8 mouse cellular contexts compared by ENCODE assay signal in the genomic region with DNA sequence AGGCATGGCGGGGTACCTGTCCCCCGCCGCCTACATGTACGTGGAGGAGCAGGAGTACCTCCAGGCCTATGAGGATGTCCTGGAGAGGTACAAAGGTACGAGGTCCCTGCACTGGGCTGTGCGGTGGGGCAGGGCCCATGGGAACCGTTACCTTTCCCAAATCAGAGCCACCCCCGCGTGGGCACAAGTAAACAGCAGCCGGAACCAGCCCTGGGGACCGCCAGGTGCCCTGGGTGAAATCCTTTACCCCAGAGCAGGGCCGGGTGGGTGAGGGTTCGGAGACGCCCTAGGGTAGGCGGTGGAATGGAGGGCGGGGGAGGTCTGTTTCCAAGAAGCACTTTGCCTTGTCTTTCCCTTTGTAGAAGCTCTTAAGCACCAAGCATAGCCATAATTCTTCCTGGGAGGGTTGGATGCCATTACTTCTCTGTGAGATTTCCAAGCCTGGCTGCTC.
DNase-seq lines count a peak whose midpoint lies in the region; ATAC-seq and TF ChIP-seq lines count a peak whose summit lies in the region.

No protein-coding gene starts in this region.

- TF ChIP-seq CTCF in kidney, postnatal 0 days (IDR thresholded peaks at IDR 0.05; ENCODE audit: low read depth): no peak
- TF ChIP-seq CTCF in Patski (IDR thresholded peaks at IDR 0.05): no peak

- peak overlapping the region; percentile 72 for H3K27ac ChIP-seq in kidney, postnatal 0 days
- peak overlapping the region; percentile 90 for H3K27ac ChIP-seq in forebrain, embryonic 10.5 days
- peak overlapping the region; percentile 84 for H3K27ac ChIP-seq in midbrain, embryonic 13.5 days

- POLR2A ChIA-PET in Patski (lab: Charles Lee): no interaction called here

- H3K9ac ChIP-seq in kidney, postnatal 0 days (ENCODE audit: low read depth, low read length): peak overlapping the region; percentile 83
- peak overlapping the region; percentile 93 for H3K9ac ChIP-seq in midbrain, embryonic 13.5 days (replicated peaks)

- 3% methylated on average over 16 of the region's 16 CpGs for WGBS in kidney, postnatal 0 days
- under 1% methylated on average over 16 of the region's 16 CpGs for WGBS in forebrain, embryonic 10.5 days
- under 1% methylated on average over 16 of the region's 16 CpGs for WGBS in midbrain, embryonic 13.5 days

- H3K9me3 ChIP-seq in kidney, postnatal 0 days (replicated peaks; ENCODE audit: low read length): no peaks in the 10 kb centered on the region
- H3K9me3 ChIP-seq in forebrain, embryonic 10.5 days: no peaks in the 10 kb centered on the region
- H3K9me3 ChIP-seq in midbrain, embryonic 13.5 days: no peaks in the 10 kb centered on the region

- peaks cover 3% of the 10 kb centered on the region; the same call in 1 of the 2 replicates for H3K4me1 ChIP-seq in kidney, postnatal 0 days (replicated peaks; ENCODE audit: insufficient read depth, low read length)
- peaks cover 46% of the 10 kb centered on the region for H3K4me1 ChIP-seq in forebrain, embryonic 10.5 days
- peaks cover 44% of the 10 kb centered on the region for H3K4me1 ChIP-seq in midbrain, embryonic 13.5 days (replicated peaks)

- H3K4me2 ChIP-seq in kidney, postnatal 0 days (ENCODE audit: low read length): peak overlapping the region; percentile 99
- peak overlapping the region; percentile 95 for H3K4me2 ChIP-seq in midbrain, embryonic 13.5 days (replicated peaks)

- no peaks in the 10 kb centered on the region for H3K36me3 ChIP-seq in kidney, postnatal 0 days (ENCODE audit: insufficient read depth, low read length)
- no peaks in the 10 kb centered on the region for H3K36me3 ChIP-seq in forebrain, embryonic 10.5 days (replicated peaks)
- H3K36me3 ChIP-seq in midbrain, embryonic 13.5 days: no peaks in the 10 kb centered on the region

- H3K4me3 ChIP-seq in kidney, postnatal 0 days (replicated peaks; ENCODE audit: low read depth, low read length): peak overlapping the region; percentile 71
- H3K4me3 ChIP-seq in forebrain, embryonic 10.5 days: peak overlapping the region; percentile 91
- H3K4me3 ChIP-seq in midbrain, embryonic 13.5 days (replicated peaks): peak overlapping the region; percentile 87

- CTCF ChIA-PET in Patski (lab: Charles Lee): no interaction called here

- intact Hi-C loops in left cerebral cortex, postnatal 4 days (cut with DNase I): no loop called here

- no peaks in the 10 kb centered on the region for H3K27me3 ChIP-seq in kidney, postnatal 0 days (ENCODE audit: insufficient read depth, low read length)
- no peaks in the 10 kb centered on the region for H3K27me3 ChIP-seq in Patski
- peaks cover 24% of the 10 kb centered on the region for H3K27me3 ChIP-seq in forebrain, embryonic 10.5 days (ENCODE audit: poor library complexity, severe bottlenecking)
- H3K27me3 ChIP-seq in midbrain, embryonic 13.5 days: no peaks in the 10 kb centered on the region

- ATAC-seq in kidney, postnatal 0 days (replicated peaks; ENCODE audit: low FRiP score, low read depth): peak; percentile 38
- ATAC-seq in Patski: peak; percentile 13
- ATAC-seq in inflammation-experienced regulatory T-cells, adult 6 months: peak; percentile 6
- peak; percentile 73 for ATAC-seq in midbrain, embryonic 13.5 days

- DNase-seq in kidney, postnatal 0 days (ENCODE audit: low spot score): peak; percentile 76
- no peak for DNase-seq in kidney, adult 8-10 months
- DNase-seq in Patski (ENCODE audit: low read depth, low spot score): no peak
- DNase-seq in forebrain, embryonic 10.5 days (ENCODE audit: extremely low spot score, low spot score): peak; percentile 40
- DNase-seq in thymus, postnatal 36 days: peak; percentile 23 to 26
- DNase-seq in left cerebral cortex, postnatal 4 days: no peak

- in situ Hi-C loops in Patski (cut with MboI; ENCODE audit: low pct_unique_long_range_greater_than_20kb): loop anchor here (5.0 to 25.0 kb wide), 2 partner anchors 35 to 425 kb away; a partner anchor contains a TSS

Comparison
In these comparisons a context has a peak if more than half of its experiments do, and no peak if none do; other contexts are left out.
1. DNase-seq: peak in kidney, postnatal 0 days (single experiment), forebrain, embryonic 10.5 days (single experiment) and thymus, postnatal 36 days (2 of 2); none in kidney, adult 8-10 months (0 of 2), Patski (single experiment) and left cerebral cortex, postnatal 4 days (single experiment).
2. ATAC-seq: peak in every context shown above with its lines; median percentile 73 in midbrain, embryonic 13.5 days; 38 in kidney, postnatal 0 days; 13 in Patski; 6 in inflammation-experienced regulatory T-cells, adult 6 months.
3. Peak in every context shown above with its lines, with median percentiles within 50 percentile points of each other: H3K27ac ChIP-seq and H3K4me3 ChIP-seq.